Mouse (Mus musculus) cerebellum, adult 2 months (tissue): Measurements from ENCODE around the gene Olfr65.

Source experiments
- CTCF ChIP-seq: fragments of 200-500 bp; IDR thresholded peaks from 2 replicates; pipeline ENCODE4 v1.5.1; 2011; ENCODE audit warnings: low read depth, mild to moderate bottlenecking, control low read depth, low read length, moderate library complexity, borderline replicate concordance; ENCODE audit not compliant: insufficient read depth
- POLR2A ChIP-seq: fragments of 200-500 bp; IDR thresholded peaks from 2 replicates; pipeline ENCODE4 v1.6.1; 2011; ENCODE audit warnings: low read length, control low read depth, borderline replicate concordance; ENCODE audit not compliant: insufficient read depth

GRCm38 (mm10) chr7:103910047-103910446, 6.8 kb downstream of the Olfr65 start:
- TF ChIP-seq POLR2A (no peak), CTCF (no peak)
